Mouse (Mus musculus) mesoderm, embryonic 11.5 days (tissue): ENCODE results near the gene Olfr1307.

Experiments used
- DNase-seq: peaks from one replicate; pipeline ENCODE4 v3.0.0-alpha.2; 2012; ENCODE audit warnings: low read depth, low spot score

The Olfr1307 gene

DNA sequence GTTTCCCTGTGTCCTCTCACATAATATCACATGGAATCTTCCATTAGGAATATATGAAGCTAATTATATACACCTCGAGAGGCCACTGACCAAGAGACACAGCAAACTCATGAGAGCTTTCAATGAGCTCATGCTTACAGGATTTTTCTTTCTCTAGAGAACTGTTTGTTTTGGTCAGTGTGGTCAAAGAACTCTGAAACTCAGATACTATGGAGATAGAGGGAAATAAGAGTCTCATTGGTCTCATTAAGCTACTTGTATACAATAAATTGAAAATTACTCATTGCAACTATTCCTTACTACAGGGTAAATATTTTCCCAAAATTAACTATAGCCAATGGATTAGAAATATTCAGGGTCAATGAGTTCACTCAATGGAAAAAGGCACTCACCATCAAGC is at the start of gene Olfr1307:
TSS of gene Olfr1307 (minus strand) at position 101 of the 400 bp plus-strand sequence.
- DNase-seq: no peak

- DNase-seq: no peak
Measured at GRCm38 (mm10) chr2:111990181-111990580, 40.9 kb upstream of the Olfr1307 start, which contains the start of gene Olfr1309. Gene Olfr1309, minus strand, starts transcription at chr2:111990281.

- DNase-seq: no peak
Measured at GRCm38 (mm10) chr2:111964844-111965243, 15.6 kb upstream of the Olfr1307 start, which contains the start of gene Olfr1308. Gene Olfr1308, minus strand, starts transcription at chr2:111964944.

GRCm38 (mm10) chr2:111916171-111916570 is 33.1 kb downstream of the Olfr1307 start, which contains the start of gene Olfr1306:
Gene Olfr1306, minus strand, starts transcription at chr2:111916271.
- DNase-seq: no peak
